Mouse (Mus musculus): ENCODE measurements around the gene Nagpa. TPM values are rescaled to one million over a fixed set of nuclear protein-coding genes. Genes with fewer than 3 reads are reported as not detected.

Nagpa gene
- total and polyA plus RNA-seq, 2 experiments from 2014 or later: 7.4 to 8.5 TPM

- Histone ChIP-seq H3K27me3 (ENCODE audit: insufficient read depth, low read length) (no peaks in the 10 kb centered on the region), H3K36me3 (ENCODE audit: insufficient read depth, low read length) (no peaks in the 10 kb centered on the region), H3K27ac (no peak overlapping the region), H3K4me2 (ENCODE audit: low read depth, low read length) (no peak overlapping the region), H3K4me3 (ENCODE audit: low read length) (no peak overlapping the region), H3K9me3 (ENCODE audit: low read length) (no peaks in the 10 kb centered on the region), H3K4me1 (ENCODE audit: insufficient read depth, low read length) (no peaks in the 10 kb centered on the region), H3K9ac (replicated peaks; ENCODE audit: low read length) (no peak overlapping the region)
- TF ChIP-seq CTCF (IDR thresholded peaks at IDR 0.05; ENCODE audit: low read depth): no peak
- DNase-seq (ENCODE audit: low spot score) (no peak), ATAC-seq (no peak)
- WGBS: 73% methylated on average over 2 of the region's 2 CpGs
Measured at GRCm38 (mm10) chr16:5156495-5156894, 47.3 kb downstream of the Nagpa start.

GRCm38 (mm10) chr16:5155014-5155413 lies 48.8 kb downstream of the Nagpa start:
- ATAC-seq: no peak
- no peak overlapping the region for H3K27ac ChIP-seq
- no peak overlapping the region for H3K4me2 ChIP-seq (ENCODE audit: low read depth, low read length)
- 64% methylated on average over 3 of the region's 3 CpGs for WGBS
- no peaks in the 10 kb centered on the region for H3K9me3 ChIP-seq (ENCODE audit: low read length)
- no peaks in the 10 kb centered on the region for H3K27me3 ChIP-seq (ENCODE audit: insufficient read depth, low read length)
- DNase-seq (ENCODE audit: low spot score): no peak
- H3K9ac ChIP-seq (replicated peaks; ENCODE audit: low read length): no peak overlapping the region
- H3K36me3 ChIP-seq (ENCODE audit: insufficient read depth, low read length): no peaks in the 10 kb centered on the region
- H3K4me1 ChIP-seq (ENCODE audit: insufficient read depth, low read length): no peaks in the 10 kb centered on the region
- no peak overlapping the region for H3K4me3 ChIP-seq (ENCODE audit: low read length)
- TF ChIP-seq CTCF (IDR thresholded peaks at IDR 0.05; ENCODE audit: low read depth): no peak

- Histone ChIP-seq H3K36me3 (ENCODE audit: insufficient read depth, low read length) (no peaks in the 10 kb centered on the region), H3K4me1 (ENCODE audit: insufficient read depth, low read length) (no peaks in the 10 kb centered on the region), H3K27me3 (ENCODE audit: insufficient read depth, low read length) (no peaks in the 10 kb centered on the region), H3K4me2 (ENCODE audit: low read depth, low read length) (no peak overlapping the region), H3K4me3 (ENCODE audit: low read length) (no peak overlapping the region), H3K9ac (replicated peaks; ENCODE audit: low read length) (no peak overlapping the region), H3K27ac (0 out of 2 replicates have a peak overlapping the region, but pooled peaks have one; percentile 0), H3K9me3 (ENCODE audit: low read length) (no peaks in the 10 kb centered on the region)
- 25% methylated on average over 6 of the region's 6 CpGs for WGBS
- peak; percentile 50 for DNase-seq (ENCODE audit: low spot score)
- no peak for ATAC-seq
- no peak for TF ChIP-seq CTCF (IDR thresholded peaks at IDR 0.05; ENCODE audit: low read depth)
Measured at GRCm38 (mm10) chr16:5153299-5154026, 50.3 kb downstream of the Nagpa start.

- ATAC-seq (no peak), DNase-seq (ENCODE audit: low spot score) (no peak)
- Histone ChIP-seq H3K9ac (replicated peaks; ENCODE audit: low read length) (no peak overlapping the region), H3K9me3 (ENCODE audit: low read length) (no peaks in the 10 kb centered on the region), H3K4me2 (ENCODE audit: low read depth, low read length) (no peak overlapping the region), H3K27me3 (ENCODE audit: insufficient read depth, low read length) (0 out of 2 replicates have a peak, but pooled peaks cover 3% of the 10 kb centered on the region), H3K4me1 (ENCODE audit: insufficient read depth, low read length) (no peaks in the 10 kb centered on the region), H3K27ac (no peak overlapping the region), H3K4me3 (ENCODE audit: low read length) (no peak overlapping the region), H3K36me3 (ENCODE audit: insufficient read depth, low read length) (no peaks in the 10 kb centered on the region)
- WGBS: 55% methylated on average over 10 of the region's 10 CpGs
- no peak for TF ChIP-seq CTCF (IDR thresholded peaks at IDR 0.05; ENCODE audit: low read depth)
Measured at GRCm38 (mm10) chr16:5150544-5150943, 53.3 kb downstream of the Nagpa start.

GRCm38 (mm10) chr16:5147037-5147385 lies 56.8 kb downstream of the Nagpa start, which contains the start of gene Sec14l5:
TSS of gene Sec14l5 (plus strand) at chr16:5147109.
- DNase-seq (ENCODE audit: low spot score): no peak
- Histone ChIP-seq H3K27me3 (ENCODE audit: insufficient read depth, low read length) (0 out of 2 replicates have a peak, but pooled peaks cover 3% of the 10 kb centered on the region), H3K27ac (no peak within 1 kb of the TSS), H3K9ac (replicated peaks; ENCODE audit: low read length) (peak within 1 kb of the TSS; percentile 28; the same call in 1 of the 2 replicates), H3K4me3 (ENCODE audit: low read length) (peak within 1 kb of the TSS; percentile 38), H3K4me1 (ENCODE audit: insufficient read depth, low read length) (no peaks in the 10 kb centered on the region), H3K4me2 (ENCODE audit: low read depth, low read length) (peak within 1 kb of the TSS; percentile 78), H3K36me3 (ENCODE audit: insufficient read depth, low read length) (no peaks in the 10 kb centered on the region), H3K9me3 (ENCODE audit: low read length) (no peaks in the 10 kb centered on the region)
- WGBS: 14% methylated on average over 13 of the region's 13 CpGs
- ATAC-seq: no peak
- TF ChIP-seq CTCF (IDR thresholded peaks at IDR 0.05; ENCODE audit: low read depth): no peak

- WGBS: 4% methylated on average over 26 of the region's 26 CpGs
- no peaks in the 10 kb centered on the region for H3K4me1 ChIP-seq (ENCODE audit: insufficient read depth, low read length)
- ATAC-seq: peak; percentile 84
- H3K4me2 ChIP-seq (ENCODE audit: low read depth, low read length): peak overlapping the region; percentile 78
- H3K27me3 ChIP-seq (ENCODE audit: insufficient read depth, low read length): 0 out of 2 replicates have a peak, but pooled peaks cover 3% of the 10 kb centered on the region
- TF ChIP-seq CTCF (IDR thresholded peaks at IDR 0.05; ENCODE audit: low read depth): no peak
- peak overlapping the region; percentile 38 for H3K4me3 ChIP-seq (ENCODE audit: low read length)
- H3K27ac ChIP-seq: no peak overlapping the region
- H3K9me3 ChIP-seq (ENCODE audit: low read length): no peaks in the 10 kb centered on the region
- H3K36me3 ChIP-seq (ENCODE audit: insufficient read depth, low read length): no peaks in the 10 kb centered on the region
- peak; percentile 68 for DNase-seq (ENCODE audit: low spot score)
- peak overlapping the region; percentile 28; the same call in 1 of the 2 replicates for H3K9ac ChIP-seq (replicated peaks; ENCODE audit: low read length)
Measured at GRCm38 (mm10) chr16:5146367-5147036, 57.3 kb downstream of the Nagpa start.
